Mouse (Mus musculus): Measurements from ENCODE around the gene Rnf115. TPM values are rescaled to one million over a fixed set of nuclear protein-coding genes. Genes with fewer than 3 reads are reported as not detected.
"Not testable (repeated sequence)": the region's sequence is repeated elsewhere in the genome, so short reads cannot be mapped to it uniquely, and the experiment has no call there.

Gene Rnf115
- total RNA-seq, 2 experiments from 2014 or later = 37.4 to 43.1 TPM

GRCm38 (mm10) chr3:96707903-96708683 is 19.4 kb upstream of the Rnf115 start, which contains the start of gene Nudt17:
TSS of gene Nudt17 (minus strand) at chr3:96708562.
- peak; percentile 88 to 94 for DNase-seq

DNA sequence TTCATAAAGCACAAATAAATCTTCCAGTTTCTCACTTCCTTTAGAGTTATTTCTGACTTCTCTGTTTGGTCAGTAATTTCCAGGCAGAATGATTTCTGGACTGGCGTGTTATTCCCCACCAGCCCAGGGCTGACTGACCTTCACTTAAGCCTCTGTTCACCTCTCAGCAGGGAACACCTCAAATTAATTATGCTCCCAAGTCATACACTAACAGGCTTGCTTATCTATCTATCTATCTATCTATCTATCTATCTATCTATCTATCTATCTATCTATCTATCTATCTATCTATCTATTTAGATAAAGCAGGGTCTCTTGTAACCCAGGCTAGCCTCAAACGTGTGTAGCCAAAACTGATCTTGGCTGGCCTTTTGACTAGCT is 18.8 kb upstream of the Rnf115 start:
- DNase-seq = no peak

DNA sequence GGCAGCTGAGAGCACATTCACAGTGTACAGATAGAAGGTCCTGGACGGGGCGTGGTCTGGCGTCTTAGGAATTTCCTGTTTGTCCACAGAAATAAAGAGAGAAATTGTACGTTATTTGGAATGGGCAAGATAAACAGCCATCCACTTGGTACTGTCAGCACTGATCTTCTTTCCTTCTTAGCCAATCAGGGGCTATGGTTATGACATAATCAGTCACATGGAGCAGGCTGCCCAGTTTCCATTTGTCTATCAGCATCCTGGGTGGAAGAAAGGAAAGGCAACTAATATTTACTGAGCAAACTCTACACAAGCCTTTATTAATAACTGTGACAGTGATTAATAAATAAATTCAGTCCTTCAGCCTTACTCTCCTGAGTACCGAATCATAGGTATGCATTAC is 13.2 kb upstream of the Rnf115 start:
- DNase-seq = no peak

DNA sequence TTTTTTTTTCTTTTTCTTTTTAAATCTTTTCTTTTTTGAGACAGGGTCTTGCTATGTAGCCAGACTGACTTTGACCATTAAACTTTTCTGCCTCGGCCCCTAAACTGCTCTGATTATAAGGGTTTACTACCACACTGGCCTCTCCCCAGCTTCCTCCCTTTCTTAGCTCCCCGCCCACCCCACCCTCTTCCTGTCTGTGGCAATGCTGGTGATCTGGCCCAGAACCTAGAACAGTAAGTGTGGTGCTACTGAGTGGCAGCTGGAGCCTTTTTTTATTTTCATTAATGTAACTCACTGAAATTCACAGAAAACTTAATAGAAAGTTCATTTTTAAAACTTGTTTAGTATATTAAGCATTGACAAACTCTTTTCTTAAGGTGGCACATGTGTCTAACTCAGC is 11.6 kb upstream of the Rnf115 start:
- DNase-seq = no peak

GRCm38 (mm10) chr3:96719173-96719572 is 8.3 kb upstream of the Rnf115 start:
- DNase-seq = peak; percentile 49 to 66

DNA sequence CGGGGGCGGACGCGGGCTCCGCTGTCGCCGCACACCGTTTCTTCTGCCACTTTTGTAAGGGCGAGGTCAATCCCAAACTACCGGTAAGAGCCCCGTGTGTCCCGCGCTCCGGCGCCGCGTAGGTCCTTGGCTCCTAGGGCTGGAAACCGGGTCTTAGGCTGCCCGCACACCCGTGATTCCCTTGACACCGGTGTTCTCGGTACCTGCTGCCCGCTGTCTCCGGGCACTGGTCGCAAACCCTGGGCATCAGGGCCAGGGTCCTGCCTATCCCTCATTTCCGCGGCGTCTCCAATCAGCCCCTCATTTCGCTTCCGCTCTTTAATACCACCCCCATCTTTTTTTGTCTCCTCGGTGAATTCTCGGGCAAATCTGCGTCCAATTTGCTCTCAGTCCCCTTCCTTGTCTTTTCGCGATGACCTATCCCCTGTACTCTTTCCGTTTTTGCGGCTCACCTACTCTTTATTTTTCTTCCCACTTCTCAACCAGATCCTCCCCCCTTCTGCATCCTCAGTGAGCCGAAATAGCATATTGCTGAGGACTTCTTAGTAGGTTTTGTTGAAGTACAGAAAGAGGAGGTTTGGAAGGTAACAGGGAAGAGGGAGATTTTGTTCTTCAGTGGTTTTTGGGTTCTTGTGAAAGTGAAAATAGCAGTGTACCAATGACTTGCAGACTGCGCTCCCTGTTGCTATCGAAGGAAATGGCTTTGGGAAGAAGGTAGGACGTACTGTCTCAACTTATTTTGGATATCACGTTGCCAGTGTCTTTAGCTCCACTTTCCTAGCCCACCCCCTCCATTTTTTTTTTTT is 567 bp downstream of the Rnf115 start:
- DNase-seq = peak in 1 of 2 experiments; percentile 19

DNA sequence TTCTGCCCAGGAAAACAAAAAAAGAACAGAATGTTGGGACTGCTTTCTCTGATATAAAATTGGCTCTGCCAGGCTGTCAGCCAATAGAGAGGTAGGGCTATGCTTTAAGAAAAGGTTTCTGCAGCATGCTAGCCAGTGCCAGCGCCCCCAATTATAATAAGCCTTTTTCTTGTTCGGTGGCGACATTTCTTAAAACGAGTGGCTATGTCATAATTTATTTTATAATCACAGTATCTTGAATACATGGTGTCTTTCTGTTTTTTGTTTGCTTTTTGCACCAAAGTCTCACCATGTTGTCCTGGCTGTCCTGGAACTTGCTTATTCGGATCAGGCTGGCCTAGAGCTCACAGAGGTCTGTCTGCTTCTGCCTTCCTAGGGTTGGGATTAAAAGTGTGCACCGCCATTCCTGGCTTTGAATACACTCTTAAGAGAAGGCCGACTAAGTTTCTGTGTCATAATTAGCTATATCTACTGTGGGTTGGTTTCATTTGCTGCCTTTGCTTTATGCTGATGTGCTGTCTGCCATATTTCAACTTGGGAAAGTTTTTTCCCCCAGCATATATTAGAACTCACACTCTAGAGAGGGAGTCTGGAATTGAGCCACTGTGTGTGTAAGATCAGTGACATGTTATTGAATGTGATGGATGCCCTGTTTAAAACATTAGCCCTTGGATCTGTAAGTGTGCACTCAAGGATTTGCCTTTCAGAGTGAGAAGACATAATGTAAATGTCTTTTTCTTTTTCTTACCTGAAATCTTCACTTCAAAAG is 1.4 kb downstream of the Rnf115 start:
- DNase-seq = peak in 1 of 2 experiments; percentile 11

DNA sequence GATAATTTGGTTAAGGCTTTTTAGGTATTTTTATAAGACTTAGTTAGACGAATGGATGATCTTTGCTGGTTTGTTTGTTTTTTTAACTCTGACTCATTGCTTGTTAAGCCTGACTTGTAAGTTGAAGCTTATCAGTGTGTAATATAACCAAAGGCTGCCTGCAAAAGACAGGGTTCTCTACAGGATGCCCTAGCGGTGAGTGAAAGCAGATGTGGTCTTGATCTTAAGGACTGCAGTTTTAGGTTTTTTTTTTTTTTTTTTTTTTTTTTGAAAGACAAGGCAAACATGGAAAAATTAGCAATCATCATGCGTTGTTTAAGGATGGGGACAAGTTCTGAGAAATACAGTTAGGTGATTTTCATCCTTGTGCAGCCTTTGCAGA is 1.9 kb downstream of the Rnf115 start:
- no peak for DNase-seq

DNA sequence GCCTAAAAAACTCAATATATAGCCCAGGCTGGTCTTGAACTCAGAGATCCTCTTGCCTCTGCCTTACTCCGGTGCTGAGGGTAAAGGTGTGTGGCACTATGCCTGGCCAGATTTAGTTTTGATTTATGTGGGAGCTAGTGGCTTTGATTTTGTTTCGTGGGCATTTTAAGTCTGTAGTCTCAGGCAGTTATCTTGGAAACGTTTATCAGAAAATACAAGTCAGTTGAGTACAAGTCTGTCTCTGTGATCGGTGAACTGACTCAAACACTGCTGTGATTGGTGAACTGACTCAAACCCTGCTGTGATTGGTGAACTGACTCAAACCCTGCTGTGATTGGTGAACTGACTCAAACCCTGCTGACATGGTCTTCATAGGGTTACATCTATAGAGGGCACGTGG is 3.3 kb downstream of the Rnf115 start:
- DNase-seq = no peak

DNA sequence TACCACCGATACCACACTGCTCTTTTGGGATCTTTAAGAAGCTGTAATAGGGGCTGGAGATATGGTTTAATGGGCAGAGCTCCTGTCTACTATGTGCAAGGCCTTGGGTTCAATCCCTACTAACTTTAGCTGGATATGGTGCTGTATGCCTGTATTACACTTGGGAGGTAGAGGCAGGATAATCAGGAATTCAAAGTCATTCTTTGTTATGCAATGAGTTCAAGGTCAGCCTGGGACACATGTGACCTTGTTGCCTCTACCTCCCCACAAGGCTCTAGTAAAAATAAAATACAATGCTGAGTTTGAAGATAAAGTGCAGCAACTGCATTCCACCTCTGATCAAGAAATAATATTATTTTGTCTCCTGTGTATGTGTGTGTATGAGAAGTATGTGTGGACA is 6.5 kb downstream of the Rnf115 start:
- DNase-seq = no peak

- no peak for DNase-seq
Measured at GRCm38 (mm10) chr3:96735200-96735599, 7.7 kb downstream of the Rnf115 start.

DNA sequence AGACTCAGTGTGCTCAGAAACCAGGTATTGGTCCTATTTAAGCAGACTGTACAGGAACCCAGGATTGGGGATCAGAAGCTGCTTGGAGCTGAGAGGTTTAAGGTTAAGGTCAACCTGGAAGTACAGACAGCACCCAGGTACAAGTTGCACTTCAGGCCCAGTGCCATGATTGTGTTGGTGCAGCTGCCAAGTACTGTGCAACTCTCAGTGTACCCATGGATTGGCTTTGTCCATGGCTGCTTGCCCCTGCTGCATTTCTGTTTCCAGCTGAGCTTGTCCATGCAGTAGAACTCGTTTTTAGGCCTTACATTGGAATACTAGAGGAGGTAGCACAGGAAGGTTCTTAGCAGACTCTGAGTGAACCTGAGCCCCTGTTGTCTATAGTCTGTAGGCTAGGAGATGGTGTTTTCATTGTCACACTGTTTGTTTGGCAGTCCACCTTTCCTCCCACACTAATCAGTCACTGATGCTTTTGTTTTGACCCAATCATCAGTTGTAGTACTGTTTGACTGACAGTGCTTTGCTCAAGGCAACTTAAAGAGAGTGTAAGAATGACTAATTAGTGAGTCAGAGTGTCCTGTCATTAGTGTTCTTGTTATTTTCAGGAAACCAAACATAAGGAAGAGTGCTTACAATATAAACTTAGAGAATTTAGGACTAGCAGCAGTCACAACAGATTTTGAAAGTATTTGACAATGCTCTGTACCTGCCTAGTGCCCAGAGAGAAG is 9.7 kb downstream of the Rnf115 start:
- DNase-seq = peak in 1 of 2 experiments; percentile 29

DNA sequence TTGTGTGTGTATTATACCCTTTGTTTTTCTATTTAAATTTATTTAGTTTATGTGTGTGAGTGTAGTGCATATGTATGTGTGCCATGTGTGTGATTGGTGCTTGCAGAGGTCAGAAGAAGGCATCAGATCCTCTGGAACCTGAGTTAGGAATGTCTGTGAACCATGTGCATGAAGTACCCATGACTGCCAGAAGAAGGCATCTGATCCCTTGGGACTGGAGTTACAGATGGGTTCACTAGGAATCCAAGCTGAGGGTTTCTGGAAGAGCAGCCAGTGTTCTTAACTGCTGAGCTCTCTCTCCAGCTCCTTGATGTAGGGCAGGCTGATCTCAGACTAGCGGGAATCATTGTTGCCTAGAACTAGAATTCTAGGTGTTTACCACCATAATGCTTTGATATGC is 10.5 kb downstream of the Rnf115 start:
- DNase-seq = no peak

DNA sequence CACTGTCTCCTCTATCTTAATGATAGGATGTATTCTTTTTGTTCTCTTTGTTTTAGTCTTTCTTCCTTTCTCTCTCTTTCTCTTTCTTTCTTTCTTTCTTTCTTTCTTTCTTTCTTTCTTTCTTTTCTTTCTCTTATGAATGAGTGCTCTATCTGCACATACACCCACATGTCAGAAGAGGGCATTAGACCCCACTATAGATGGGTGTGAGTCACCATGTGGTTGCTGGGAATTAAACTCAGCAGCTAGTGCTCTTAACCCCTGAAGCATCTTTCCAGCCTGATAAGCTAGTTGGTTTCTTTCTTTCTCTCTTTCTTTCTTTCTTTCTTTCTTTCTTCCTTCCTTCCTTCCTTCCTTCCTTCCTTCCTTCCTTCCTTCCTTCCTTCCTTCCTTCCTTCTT is 12.8 kb downstream of the Rnf115 start:
- DNase-seq = not testable (repeated sequence)

DNA sequence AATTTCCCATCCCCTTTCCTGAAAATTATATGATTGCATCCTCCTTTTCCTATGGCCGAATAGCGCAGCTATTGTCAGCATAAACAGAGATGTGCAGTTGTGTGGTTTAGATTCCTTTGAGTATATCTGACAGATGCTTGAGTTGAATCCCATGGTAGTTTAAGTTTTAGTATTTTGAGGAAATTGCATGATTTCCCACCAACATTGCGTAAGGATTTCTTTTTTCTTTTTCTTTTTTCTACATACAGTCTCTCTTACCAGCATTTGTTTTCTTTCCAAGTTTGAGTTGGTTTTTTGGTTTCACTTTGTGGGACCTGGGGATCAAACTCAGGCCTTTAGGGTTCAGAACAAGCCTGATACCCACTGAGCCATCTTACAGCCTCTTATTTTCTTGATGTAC is 16.9 kb downstream of the Rnf115 start:
- DNase-seq = no peak

- DNase-seq = no peak
Measured at GRCm38 (mm10) chr3:96746829-96747228, 19.4 kb downstream of the Rnf115 start.

- no peak for DNase-seq
Measured at GRCm38 (mm10) chr3:96755935-96756334, 28.5 kb downstream of the Rnf115 start.

- no peak for DNase-seq
Measured at GRCm38 (mm10) chr3:96757691-96758090, 30.2 kb downstream of the Rnf115 start.

DNA sequence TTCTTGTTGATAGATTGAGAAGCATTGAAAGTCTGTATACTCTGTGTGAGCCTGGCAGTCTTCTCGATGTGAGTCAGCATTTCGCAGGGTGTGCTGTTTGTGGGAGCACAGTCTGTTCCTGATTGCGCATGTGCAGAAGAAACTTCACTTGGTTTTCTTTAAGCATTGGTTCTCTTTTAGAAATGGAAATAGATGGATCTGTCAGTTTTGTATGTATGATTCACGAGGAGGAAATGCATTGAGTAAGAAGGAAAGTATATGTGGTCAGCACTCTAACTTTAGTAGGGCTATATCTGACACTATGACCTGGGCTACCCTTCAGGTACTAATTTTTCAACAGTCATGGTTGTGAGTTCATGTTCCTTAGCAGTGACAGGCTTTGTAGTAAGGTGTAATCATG is 32.2 kb downstream of the Rnf115 start:
- DNase-seq = peak in 1 of 2 experiments; percentile 42

GRCm38 (mm10) chr3:96764528-96764927 is 37.1 kb downstream of the Rnf115 start:
- peak in 1 of 2 experiments; percentile 12 for DNase-seq

GRCm38 (mm10) chr3:96769971-96770370 is 42.5 kb downstream of the Rnf115 start:
- no peak for DNase-seq

DNA sequence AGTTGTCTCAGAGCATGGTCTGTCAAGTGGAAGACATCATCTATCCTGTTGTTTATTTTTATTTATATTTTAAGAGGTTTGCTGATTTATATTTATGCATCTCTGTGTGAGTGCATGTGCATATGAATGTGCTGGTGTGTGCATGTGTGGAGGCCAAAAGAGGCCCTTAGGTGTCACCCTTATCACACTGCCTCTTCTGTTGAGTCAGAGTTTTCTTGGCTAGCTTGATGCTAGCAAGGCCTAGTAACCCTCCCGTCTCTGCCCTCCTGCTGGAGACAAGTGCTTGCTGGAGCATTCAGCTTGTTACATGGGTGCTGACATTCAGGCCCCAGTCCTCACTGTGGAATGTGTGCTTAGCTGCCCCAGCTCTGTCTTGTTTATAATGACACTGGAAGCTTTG is 45.5 kb downstream of the Rnf115 start:
- peak; percentile 4 to 10 for DNase-seq

Data from adrenal gland, postnatal 36 days (tissue).